In genomic region chr7:67355870-67356269, GRCm38 (mm10) we compare ENCODE assay signal across 15 mouse cellular contexts. TPM values are rescaled to one million over a fixed set of nuclear protein-coding genes. Genes with fewer than 3 reads are reported as not detected.
DNase-seq lines count a peak whose midpoint lies in the region; ATAC-seq and TF ChIP-seq lines count a peak whose summit lies in the region.
"Had no signal": no experiment of that assay in that cellular context is flagged by ENCODE, and none has a peak within 500 bp of the region (broad histone marks: within the 10 kb centered on the region; RNA-seq: fewer than 3 reads in every experiment).

No protein-coding gene starts in this region.

- no peak for TF ChIP-seq POLR2A in thymus, adult 2 months (IDR thresholded peaks at IDR 0.05; ENCODE audit: control insufficient read depth, extremely low read depth, insufficient read depth, low read length, poor library complexity)

- H3K4me3 ChIP-seq in layer of hippocampus, adult 2 months, result no peak overlapping the region
- H3K4me3 ChIP-seq in thymus, adult 2 months (ENCODE audit: control insufficient read depth, insufficient read depth, low read length), result no peak overlapping the region
- no peak overlapping the region for H3K4me3 ChIP-seq in forebrain, embryonic 10.5 days
- H3K4me3 ChIP-seq: erythroblast, embryonic 14.5 days; kidney, embryonic 15.5 days; limb, embryonic 10.5 days had no signal

- H3K4me1 ChIP-seq in thymus, adult 2 months (replicated peaks; ENCODE audit: control insufficient read depth, insufficient read depth, low read length), result peaks cover 6% of the 10 kb centered on the region
- peaks cover 5% of the 10 kb centered on the region; the same call in 1 of the 2 replicates for H3K4me1 ChIP-seq in forebrain, embryonic 10.5 days
- H3K4me1 ChIP-seq: kidney, embryonic 15.5 days; limb, embryonic 10.5 days had no signal

- no peaks in the 10 kb centered on the region for H3K36me3 ChIP-seq in thymus, adult 2 months (ENCODE audit: control insufficient read depth, insufficient read depth, low read length)
- peaks cover 11% of the 10 kb centered on the region for H3K36me3 ChIP-seq in forebrain, embryonic 10.5 days (replicated peaks)

- H3K27me3 ChIP-seq in thymus, adult 2 months (ENCODE audit: control insufficient read depth, insufficient read depth, low read length), result no peaks in the 10 kb centered on the region
- no peaks in the 10 kb centered on the region for H3K27me3 ChIP-seq in forebrain, embryonic 10.5 days (ENCODE audit: poor library complexity, severe bottlenecking)
- H3K27me3 ChIP-seq: kidney, embryonic 15.5 days had no signal

- ATAC-seq in granulocyte monocyte progenitor cell, adult 5-6 weeks (replicated peaks; ENCODE audit: poor library complexity, severe bottlenecking), result peak; percentile 46

- peaks cover 14% of the 10 kb centered on the region for H3K9me3 ChIP-seq in forebrain, embryonic 10.5 days
- H3K9me3 ChIP-seq: G1E had no signal

- 92% methylated on average over 5 of the region's 5 CpGs for WGBS in thymus, adult 2 months
- WGBS in forebrain, embryonic 10.5 days, result 92% methylated on average over 5 of the region's 5 CpGs

- peak; percentile 53 for TF ChIP-seq CTCF in layer of hippocampus, adult 2 months (conservative IDR thresholded peaks at IDR 0.05)
- no peak for TF ChIP-seq CTCF in thymus, adult 2 months (IDR thresholded peaks at IDR 0.05; ENCODE audit: borderline replicate concordance, control insufficient read depth, extremely low read depth, insufficient read depth, low read length, poor library complexity)

- H3K27ac ChIP-seq in layer of hippocampus, adult 2 months, result no peak overlapping the region
- H3K27ac ChIP-seq in thymus, adult 2 months (ENCODE audit: control insufficient read depth, insufficient read depth, low read length), result no peak overlapping the region
- no peak overlapping the region for H3K27ac ChIP-seq in forebrain, embryonic 10.5 days
- H3K27ac ChIP-seq: kidney, embryonic 15.5 days; limb, embryonic 10.5 days; macrophage had no signal

- DNase-seq in layer of hippocampus, adult 2 months (ENCODE audit: low spot score in 2 of 2), result no peak
- DNase-seq in layer of hippocampus, adult 11-12 months (ENCODE audit: low spot score), result no peak
- DNase-seq in thymus, postnatal 14 days, result peak; percentile 32
- DNase-seq in thymus, adult 2 months, result no peak
- DNase-seq in forebrain, embryonic 10.5 days (ENCODE audit: extremely low spot score, low spot score), result no peak
- no peak for DNase-seq in adrenal gland, adult 2 months
- DNase-seq: adrenal gland, postnatal 36 days; cerebellum, adult 2 months; embryo, embryonic 11 days had no signal

RNA-seq across cellular contexts. Expression of gene Mef2a, which starts 16.8 kb away (rescaled TPM):
- total RNA-seq in layer of hippocampus, adult 2 months (2021), result 100 to 1,000 TPM; 151 to 157 TPM
- polyA plus RNA-seq in thymus, adult 2 months (2012; rRNA removed), result 66.6 and 75.3 TPM in 2 replicates
- 28.6 and 31.9 TPM in 2 replicates for total RNA-seq in granulocyte monocyte progenitor cell, adult 5-6 weeks (2014; fragmentation: Nextera tagmentation)
- total RNA-seq in granulocyte monocyte progenitor cell, adult 5-6 weeks (2017), result 20.5 and 21.2 TPM in 2 replicates
- 22.4 and 23.2 TPM in 2 replicates for polyA plus RNA-seq in forebrain, embryonic 10.5 days (2016; fragmentation: Nextera tagmentation; extraction: Ambion mirVana)
- total RNA-seq in adrenal gland, adult 2 months (2021), result 10 to 100 TPM; 49.3 to 60.3 TPM
- polyA plus RNA-seq in adrenal gland, adult 2 months (2012; rRNA removed), result 24.0 and 28.8 TPM in 2 replicates
